Mouse (Mus musculus) adrenal gland, adult 18-20 months (tissue): ENCODE measurements at regions not wholly inside any gene's neighbourhood (a gene's known extent, or its start where the extent isn't known, plus 50 kb on each side); places are given as distances from the start of the nearest gene placed in this dataset.
A peak's percentile ranks its signal among the peaks of the same experiment; 100 is the strongest.

Source experiments
- DNase-seq, 2 experiments: peaks; one replicate each; pipeline ENCODE4 v3.0.0; 2021 to 2022; ENCODE audit warnings: low spot score in 2 of 2

DNA sequence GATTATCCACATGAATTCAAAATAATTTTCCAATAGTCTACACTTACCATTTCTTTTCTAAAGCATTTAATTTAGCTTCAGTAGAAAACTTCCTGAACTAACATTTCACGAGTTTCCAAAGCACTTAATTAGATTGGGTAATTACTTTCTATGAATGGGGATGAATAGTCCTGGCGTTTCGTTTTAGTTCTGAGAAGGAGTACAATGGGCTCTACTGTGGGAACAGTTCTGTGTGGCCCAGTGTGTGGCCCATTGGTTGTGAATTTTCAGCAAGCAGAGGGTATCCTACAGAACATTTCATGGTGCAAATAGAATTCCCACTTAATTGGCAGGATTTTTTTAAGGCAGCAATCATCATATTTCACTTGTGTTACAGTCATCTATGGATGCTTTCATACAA lies 95.5 kb downstream of the 1700017N19Rik start:
- DNase-seq, result no peak

DNA sequence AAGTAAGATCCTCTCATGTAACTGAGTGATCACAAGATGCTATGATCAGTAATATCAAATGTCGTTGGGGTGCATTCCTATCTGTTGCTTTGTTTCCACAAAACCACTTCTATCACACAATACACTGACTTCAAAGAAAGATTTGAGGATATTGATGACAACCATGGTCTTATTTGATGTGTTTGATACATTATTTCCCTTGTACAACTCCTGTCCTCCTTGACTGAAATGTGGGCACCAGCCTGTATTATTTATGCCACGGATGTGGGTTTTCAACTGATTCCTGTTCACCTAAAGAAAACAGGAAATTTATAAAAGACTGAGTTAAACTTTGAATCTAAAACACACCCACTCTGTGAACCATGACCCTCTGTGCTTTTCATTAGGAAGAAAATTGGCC lies 105.7 kb downstream of the 1700017N19Rik start:
- no peak for DNase-seq

DNA sequence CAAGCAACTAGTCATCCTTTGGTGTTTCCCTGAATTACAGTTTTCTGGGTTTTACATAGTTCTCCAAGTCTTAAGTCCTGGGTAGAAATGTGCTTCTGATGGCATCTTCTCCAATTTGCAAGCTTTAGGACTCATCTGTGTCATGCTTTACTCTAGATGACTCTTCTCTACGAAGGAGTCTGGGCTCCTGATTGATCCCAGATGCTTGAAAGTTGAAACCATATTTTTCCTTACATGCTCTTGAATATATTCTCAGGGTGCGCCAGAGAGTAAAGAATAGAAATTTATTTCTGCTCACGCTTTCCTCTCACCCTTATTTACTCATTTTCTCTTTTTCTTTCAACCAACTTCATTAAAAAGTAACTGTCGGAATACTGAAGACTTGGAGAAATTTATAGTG lies 108.9 kb downstream of the 1700017N19Rik start:
- DNase-seq, result no peak

DNA sequence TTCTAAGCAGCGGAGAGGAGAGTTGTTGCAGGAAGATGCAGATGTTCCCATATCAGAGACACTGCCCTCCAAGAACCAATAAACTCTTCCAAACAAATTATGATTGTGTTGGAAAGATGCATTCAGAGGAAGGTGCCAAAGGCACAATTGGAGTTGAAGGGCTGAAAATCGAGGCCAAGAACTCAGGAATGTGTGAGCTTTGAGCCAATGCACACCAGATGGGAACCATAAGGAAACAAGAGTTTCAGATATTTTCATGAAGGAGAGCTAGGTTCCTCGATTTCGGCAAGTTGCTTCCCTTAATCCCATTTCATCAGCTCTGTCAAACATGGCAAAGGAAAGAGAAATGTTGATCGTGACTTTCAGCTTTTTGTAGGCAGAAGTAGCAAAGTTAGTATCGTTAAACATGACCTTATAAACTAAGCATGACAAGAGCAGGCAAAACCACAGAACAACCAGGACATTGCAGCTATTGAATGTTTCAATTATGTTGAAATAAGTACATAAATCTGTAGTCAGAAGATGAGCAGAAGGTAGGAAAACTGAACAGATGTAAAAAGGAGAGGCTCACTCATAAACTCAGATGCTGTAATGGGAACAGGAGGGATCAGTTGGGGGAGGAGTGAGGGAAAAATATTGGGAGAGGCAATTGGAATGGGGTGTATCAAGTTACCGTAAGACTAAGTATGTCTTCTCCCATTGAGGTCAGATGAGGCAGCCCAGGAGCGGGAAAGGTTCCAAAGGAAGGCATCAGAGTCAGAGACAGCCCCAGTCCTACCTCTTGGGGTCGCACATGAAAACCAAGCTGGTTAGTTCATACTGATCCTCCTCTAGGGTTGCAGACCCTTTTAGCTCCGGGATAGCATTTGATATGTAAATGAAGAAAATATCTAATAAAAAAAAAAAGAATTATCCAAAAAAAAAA lies 110.3 kb downstream of the 1700017N19Rik start:
- DNase-seq, result no peak

DNA sequence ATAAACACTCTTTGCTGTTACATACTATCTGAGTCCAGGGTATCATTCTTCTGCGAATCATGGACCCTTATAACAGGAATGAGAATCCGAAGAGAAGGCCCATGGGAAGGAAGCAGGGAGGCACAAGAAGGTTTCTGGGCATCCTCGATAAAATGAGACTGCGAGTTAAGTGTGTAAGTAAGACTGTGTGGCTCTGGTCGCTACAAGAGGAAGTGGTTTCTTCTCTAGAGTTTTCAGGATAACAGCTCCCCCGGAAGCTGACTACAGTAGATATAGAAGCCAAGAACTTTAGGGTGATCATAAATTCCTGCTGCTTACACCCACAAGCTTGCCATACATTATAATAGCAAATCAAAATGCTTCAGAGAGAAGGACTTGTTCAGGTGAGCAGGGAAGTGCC lies 111.7 kb downstream of the 1700017N19Rik start:
- no peak for DNase-seq

DNA sequence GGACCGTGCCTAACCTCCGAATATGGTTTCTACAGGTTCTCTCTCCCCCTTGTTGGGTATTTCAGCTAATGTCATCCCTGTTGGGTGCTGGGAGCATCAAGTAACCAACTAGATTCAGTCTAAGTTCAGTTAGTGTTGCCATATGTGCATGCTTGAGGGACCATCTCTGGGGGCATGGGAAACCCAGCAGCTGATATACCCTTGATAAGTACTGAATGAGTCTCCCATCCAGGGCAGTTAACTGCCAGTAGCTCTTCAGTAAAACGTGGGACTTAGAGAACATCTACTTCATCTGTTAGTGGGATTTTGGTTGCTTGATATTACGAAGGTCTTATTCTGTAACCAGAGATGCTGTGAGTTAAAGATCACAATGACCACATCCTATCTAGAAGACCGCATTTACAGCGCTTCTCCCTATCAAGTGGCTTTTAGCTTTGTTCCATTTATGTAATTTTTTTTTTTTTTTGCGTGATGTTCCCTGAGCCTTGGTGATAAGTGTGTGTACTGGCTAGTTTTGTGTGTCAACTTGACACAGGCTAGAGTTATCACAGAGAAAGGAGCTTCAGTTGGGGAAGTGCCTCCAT lies 125.9 kb downstream of the 1700017N19Rik start:
- DNase-seq, result no peak

DNA sequence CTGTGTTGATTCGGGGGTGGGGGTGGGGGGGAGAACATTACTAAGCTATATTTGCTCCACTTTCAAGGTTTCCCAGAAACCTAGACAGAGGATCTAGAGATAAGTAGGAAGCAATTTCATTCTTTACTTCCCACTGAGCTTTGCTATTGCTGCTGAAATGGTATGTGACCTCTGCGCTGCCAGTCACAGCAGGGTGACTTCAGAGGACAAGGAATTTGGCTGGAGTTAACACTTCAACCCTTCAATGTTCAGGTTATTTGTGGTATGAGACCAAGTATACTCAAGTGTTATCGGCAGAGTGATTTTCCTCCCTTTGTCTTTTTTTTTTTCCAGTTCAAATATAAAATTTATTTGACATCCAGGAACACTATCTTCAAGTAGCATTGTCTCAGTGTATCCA lies 128.3 kb downstream of the 1700017N19Rik start:
- DNase-seq, result no peak

DNA sequence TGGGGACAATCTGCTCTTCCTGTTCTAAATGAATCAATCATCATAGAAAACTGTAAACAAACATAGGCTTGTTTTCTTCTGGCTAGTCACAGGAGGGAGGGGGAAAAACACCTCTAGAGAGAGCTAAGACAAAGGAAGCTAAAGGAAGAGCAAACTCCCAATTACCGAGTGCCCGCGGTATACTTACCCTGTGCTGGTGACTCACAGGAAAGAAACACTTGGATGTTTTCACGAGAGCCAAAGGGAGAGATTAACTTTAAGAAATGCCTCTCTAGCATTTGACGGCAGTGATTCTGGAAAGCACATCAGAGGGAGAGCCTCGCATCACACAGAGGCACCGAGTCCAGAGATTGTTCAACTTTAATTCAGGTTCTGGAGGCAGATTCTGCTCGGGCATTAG lies 151.0 kb downstream of the 1700017N19Rik start:
- no peak for DNase-seq

DNA sequence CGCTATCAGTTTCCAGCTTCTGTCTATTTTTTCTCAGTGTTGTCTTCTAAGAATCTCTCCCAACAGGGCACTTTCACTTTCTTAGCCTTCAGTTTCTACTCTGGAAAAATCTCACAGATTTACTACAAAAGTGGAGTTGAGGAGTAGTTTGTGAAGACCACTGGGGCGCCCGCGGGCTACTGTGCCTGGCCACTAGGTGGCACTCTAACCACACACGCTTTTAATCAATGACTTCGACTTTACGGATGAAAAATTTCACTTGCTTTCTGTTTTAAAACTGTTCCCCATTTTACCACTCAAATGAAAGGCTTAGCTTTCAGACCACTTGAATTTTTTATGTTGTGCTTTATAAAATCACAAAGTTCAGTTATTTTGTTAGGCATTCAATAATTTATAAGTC lies 151.8 kb downstream of the 1700017N19Rik start:
- peak; percentile 27 to 49 for DNase-seq

DNA sequence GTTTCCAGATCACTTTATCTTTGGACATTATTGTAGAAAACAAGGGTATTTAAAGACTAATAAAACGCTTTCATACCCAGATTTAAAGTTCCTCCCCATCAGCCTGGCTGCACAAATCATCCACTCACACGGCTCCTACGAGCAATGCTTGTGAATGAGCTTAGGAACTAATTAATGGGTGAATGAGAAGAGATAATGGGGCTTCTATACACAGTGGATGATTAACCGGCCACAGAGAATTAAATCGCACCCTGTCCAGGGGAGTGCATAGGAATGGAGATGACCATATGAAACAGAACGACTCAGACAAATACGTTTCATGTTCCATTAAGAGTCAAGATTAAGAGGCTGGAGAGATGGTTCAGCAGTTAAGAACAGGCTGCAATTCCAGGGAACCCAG lies 155.9 kb downstream of the 1700017N19Rik start:
- DNase-seq, result no peak

DNA sequence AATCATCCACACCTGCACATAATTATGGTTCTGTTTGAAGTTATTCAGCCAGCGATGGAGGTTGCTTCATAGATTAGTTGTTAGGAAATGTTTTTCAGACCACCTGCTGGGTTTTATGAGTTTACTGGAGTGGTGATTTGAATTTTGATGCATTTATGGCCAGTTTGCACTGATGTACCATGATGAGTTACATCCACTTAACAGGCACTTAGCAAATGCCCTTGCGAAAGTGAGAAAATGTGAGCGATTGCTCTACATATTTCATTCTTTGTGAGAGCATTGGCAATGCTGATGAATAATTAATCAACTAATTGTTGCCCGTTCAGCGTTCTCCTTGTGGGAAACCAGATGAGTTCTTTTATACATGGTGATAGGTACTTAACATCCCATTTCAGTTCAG lies 164.7 kb downstream of the 1700017N19Rik start:
- no peak for DNase-seq

DNA sequence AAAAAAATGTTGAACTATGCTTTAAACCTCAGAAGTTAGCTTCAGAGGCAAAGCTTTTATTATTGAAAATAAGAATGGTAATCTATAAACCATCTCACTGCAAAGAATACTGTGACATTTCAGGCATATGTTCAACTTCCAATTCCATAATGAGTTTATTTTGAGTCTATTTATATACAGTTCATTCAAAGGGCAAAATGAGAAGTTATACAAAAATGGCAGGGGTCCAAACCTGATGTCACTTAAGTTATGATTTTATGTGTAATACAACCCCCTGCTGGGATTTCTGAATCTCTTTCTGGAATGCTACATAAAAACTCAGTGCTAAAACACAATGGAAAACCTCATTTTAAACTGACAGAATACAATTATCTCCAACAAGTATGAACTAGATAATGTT lies 184.0 kb downstream of the 1700017N19Rik start:
- no peak for DNase-seq

DNA sequence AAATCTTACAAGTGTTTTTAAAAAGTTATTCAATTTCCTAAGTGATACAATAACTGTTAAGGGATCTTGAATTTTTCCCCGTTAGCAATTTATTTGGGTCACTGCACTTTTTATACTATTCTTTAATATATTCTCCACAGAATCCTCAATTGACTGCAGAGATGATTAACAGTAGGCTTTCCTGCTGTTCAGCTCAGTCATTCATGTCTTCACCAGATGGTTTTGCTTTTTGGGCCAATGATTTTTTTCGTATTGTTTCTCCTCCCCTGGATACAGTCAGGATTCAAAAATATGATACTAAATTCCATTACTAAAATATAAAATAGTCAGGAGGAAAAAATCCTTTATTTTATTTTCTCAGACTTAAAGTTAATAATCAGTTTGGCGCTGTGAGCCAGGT lies 201.9 kb downstream of the 1700017N19Rik start:
- DNase-seq, result no peak

DNA sequence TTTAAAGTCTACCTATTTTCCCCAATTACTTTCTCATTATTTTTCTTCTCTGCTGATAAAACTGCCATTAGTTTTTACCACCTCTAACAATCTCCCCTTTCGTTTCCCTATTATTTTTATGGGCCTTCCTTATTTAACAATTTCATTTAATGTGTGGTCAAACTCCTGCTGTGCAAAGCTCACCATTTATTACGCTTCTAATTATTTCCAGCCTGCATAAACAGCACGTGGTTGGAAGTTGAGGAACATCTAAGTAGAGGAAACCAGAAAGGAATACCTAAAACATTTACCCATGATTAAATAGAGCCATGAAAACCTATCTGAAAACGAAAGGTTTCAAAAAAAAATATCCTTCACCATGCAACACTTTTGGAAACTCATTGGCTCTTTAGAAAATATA lies 202.3 kb downstream of the 1700017N19Rik start:
- no peak for DNase-seq

DNA sequence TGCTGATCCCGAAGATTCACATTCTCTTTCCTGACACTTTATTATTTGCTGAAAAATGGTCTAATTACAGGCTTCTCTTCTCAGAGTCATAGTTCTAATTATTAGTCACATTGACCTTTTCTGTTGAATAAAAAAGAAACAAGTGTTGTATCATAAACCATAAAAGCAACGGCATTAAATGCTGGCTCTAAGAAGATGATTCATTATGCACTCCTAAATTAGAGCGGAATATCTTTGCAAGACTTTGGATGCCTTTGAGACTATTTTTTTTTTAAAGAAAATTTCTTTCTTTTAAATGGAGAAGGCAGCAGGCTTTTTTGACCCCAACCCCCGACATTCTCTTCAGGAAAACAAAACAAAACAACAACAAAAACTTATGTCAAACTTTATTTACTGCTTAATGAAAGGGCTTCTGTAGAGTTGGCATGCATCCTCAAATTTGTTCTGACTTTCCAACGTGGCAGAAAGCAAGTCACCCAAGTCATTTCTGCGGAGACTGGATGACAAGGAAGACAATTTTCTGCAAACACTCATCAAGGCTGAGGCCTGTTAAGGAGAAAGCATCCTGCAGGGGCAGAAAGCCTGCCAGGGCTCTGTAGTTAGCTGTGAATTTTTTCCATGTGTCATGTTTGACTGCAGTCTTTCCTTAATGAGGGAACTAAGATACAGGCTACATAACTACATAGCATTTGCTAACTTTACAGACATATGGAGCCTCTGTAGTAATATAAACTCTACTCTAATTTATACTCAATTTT lies 205.1 kb downstream of the 1700017N19Rik start:
- no peak for DNase-seq

DNA sequence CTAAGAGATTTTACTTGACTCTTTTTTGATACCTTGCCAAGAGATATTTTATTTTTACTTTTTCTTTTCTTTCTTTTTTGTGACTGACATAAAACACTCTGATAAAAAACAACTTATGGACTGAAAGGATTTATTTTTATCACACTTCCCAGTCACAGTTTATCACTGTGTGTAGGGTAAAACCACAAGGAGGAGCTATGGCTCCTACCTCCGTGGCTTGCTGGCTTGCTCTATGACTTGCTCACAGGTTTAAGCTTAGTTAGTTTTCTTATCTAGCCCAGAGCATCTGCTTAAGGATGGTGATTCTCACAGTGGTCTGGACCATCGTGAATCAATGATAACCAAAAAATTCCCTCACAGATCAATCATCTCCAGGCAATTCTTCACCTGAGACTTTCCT lies 221.4 kb downstream of the 1700017N19Rik start:
- DNase-seq, result no peak

DNA sequence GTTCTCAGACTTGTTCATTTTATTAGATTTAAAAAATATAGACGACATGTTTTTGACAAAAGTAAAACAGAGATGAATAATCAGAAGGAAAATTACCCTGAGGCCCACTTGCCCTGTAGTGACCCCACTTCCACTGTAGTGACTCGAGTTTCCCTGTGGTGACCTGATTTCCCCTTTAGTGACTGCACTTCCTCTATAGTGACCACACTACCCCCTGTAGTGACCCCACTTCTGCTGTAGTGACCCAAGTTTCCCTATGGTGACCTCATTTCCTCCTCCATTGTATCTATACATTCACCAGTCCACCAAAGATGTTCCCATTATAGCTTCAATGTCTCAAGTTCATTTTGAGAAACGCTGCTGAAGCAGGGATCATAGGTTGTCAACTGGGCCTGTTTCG lies 244.5 kb downstream of the 1700017N19Rik start:
- DNase-seq, result no peak

DNA sequence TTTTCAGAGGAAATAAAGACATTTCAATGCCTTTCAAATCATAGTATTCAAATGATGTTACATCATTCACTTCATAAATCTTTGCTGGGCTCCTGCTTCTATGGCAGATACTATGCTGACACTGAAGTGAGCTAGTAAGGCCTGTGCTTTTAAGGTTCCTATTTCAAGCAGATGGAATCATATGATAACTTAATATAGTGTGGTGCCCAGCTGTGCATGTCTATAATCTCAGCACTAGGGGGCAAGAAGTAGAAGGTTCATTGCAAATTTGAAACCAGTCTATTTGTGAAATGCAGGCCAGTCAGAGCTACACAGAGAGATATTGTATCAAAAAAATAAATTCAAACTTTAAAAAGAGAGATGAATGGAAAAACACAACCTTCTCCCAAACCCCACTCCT lies 262.9 kb downstream of the 1700017N19Rik start:
- no peak for DNase-seq

DNA sequence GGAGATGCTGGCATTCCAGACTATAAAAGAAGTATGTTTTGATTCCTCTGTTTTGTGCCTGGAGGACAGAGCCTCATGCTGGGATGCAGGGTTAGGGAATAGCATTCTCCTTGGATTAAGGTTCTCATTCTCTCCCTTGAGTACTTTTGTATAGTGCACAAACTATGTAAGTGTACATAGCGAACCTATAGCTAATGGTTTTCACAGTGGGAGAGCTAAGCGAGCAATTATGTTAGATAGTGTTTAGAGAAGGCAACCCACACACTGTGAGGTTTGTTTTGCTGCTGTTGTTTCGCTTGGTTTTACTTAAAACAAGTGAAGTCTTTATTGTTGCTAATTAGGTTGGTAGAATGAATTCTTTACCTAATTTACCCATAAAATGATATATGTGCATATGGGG lies 266.2 kb downstream of the 1700017N19Rik start:
- DNase-seq, result no peak

DNA sequence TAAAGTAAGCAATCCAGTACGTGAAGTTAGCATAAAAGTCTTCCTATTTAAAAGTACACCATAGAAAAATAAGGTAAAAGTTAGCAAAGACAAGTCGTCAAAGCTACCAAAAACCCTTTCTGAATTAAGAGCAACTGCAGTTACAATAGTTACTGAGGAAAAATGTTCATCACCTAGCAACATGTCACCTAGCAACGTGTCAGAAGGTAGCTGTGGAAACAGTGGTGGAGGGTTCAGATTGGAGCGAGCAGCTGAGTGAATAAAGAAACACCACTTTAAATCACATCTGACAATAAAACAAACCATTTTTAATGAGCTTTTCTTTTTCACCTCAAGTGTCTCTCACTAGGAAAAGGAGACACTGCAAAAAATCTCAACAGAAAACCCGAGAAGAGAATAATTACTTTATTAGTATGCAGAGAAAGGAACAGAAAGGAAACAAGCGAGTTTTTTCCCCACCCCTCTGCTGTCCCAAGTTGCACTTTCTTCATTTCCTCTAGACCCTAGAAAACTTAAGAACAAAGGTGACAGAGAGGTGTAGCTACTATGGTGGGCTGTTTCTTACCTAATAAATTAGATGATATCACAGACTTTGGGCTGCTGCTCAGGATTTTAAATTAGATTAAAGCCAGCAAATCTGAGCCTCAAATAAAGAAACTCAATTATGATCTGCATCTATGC lies 275.4 kb downstream of the 1700017N19Rik start:
- DNase-seq, result no peak

DNA sequence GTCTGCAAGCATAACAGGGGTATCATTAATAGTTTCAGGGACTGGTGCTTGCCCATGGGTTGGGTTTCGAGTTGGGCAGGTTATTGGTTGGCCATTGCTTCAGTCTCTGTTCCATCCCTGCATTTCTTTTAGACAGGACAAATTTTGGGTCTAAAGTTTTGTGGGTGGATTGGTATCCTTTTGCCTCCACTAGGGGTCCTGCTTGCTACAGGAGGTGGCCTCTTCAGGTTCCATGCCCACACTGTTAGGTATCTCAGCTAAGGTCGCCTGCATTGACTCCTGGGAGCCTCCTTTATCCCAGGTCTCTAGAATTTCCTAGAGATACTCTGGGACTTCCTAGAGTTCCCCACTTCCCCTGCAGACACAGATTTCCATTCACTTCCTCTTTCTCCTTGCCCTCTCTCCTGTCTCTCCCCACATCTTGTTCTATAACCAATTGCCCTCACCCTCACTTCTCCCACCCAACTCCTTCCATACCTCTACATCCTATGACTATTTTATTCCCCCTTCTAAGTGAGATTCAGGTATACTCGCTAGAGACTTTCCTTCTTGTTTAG lies 278.2 kb downstream of the 1700017N19Rik start:
- no peak for DNase-seq
